Mouse (Mus musculus) c-Kit-positive CD71-negative TER-119-negative erythroid progenitor cells, embryonic 14.5 days (primary cell): ENCODE measurements around the gene Cnpy4.
"Not testable (repeated sequence)": the region's sequence is repeated elsewhere in the genome, so short reads cannot be mapped to it uniquely, and the experiment has no call there.

ENCODE experiments used
- DNase-seq: peaks from one replicate; pipeline ENCODE4 v3.0.0-alpha.2; 2013; ENCODE audit warnings: low read depth

The Cnpy4 gene

DNA sequence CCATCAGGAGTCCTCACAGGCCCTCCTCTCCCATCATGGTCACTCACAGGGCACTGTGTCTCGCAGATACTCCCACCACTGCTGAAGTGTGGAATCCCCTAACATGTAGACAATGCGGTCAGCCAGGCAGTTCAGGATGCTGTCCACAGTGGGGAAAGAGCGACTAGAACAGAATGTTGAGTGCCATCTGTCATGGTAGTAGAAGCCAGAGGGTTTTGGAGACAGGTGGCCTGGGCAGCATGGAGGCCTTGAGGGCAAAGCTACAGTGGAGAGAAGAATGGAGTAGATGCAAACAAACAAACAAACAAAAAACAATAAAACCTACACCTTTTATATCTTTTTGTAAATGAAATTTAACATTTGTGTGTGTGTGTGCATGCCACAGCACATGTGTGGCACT is 14.8 kb downstream of the Cnpy4 start:
- DNase-seq: no peak

DNA sequence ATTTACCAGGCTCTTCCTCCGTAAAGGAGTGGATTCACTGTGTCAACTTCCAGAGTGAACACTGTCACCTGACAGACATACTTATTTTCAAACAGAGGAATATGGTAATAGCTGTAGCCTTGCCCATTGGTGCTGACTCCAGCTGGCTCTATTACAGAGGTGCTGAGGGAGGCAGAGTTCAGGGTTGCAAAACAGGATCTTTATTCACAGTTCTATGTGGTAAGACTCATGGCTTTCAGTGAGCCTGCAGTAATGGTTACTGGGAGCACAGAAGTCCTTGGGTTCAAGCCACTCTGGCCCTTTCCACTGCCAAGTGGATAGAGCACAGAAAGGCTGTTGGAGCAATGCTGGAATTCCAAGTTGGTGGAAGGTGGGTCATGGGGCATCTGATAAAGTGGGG is 20.0 kb downstream of the Cnpy4 start:
- DNase-seq: no peak

DNA sequence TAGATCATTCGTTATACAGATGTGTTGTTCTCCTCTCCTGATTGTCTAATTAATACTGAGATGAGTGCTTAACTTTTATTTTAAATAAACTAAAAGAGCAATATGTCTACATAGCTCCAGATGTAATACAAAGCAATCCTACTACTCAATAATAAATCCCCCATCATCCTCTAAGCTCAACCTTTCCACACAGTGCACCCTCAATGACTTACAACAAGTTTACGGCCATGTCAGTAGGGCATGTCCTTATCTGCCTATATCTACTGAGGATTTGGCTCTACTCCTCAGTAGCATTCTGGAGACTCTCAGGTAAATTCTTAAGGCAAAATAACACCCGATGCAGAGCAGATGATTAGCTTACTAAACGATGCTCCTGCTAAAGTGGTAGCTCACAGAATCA is 20.6 kb downstream of the Cnpy4 start:
- DNase-seq: no peak

GRCm38 (mm10) chr5:138216632-138217031 is 29.3 kb downstream of the Cnpy4 start:
- not testable (repeated sequence) for DNase-seq

DNA sequence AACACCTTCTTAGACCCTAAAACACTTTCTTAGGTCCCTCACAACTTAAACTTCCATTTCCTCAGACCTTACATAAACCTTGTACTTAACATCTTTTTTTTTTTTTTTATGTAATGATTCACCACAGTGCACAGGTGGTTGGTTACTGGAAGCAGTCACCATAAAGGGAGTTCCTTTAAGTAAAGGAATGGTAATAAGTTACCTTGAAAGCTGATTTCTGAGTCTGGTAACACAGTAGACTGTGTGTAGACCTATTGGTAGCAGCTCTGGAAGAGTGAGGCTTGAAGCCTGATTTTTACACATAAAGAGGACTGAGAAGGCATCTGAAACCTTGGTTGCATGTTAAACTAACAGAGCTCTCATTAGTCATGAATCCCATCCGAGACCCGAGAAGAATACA is 32.6 kb downstream of the Cnpy4 start:
- no peak for DNase-seq

DNA sequence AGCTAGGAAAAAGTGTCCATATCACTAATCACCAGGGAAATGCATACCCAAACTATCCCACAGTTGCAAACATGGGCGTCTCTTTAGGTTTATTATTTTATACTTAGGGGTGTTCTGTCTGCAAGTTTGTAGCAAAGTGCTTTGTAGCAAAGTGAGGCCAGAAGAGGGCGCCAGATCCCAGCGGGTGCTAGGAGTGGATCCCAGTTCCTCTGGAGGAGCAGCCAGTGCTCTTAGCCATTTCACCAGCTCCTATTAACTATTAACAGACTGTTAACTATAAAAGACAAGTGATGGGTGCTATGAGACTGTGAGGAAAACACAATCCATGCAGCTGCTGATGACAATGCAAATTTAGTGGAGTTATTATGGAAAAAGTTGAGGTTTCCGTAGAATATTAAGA is 34.8 kb downstream of the Cnpy4 start:
- peak; percentile 91 for DNase-seq

DNA sequence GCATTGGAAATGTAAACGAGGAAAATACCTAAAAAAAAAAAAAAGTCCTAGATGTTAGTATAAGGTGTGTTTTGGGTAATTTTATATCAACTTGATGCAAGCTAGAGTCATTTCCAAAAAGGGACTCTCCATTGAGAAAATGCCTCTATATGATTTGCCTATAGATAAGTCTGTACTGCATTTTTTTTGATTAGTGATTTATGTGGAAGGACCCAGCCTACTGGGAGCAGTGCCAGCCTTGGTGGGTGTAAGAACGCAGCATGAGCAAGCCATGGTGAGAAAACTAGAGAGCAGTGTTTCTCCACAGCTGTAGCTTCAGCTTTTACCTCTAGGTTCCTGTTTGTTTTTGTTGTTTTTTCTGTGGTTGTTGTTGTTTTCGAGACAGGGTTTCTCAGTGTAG is 36.0 kb downstream of the Cnpy4 start:
- DNase-seq: no peak

DNA sequence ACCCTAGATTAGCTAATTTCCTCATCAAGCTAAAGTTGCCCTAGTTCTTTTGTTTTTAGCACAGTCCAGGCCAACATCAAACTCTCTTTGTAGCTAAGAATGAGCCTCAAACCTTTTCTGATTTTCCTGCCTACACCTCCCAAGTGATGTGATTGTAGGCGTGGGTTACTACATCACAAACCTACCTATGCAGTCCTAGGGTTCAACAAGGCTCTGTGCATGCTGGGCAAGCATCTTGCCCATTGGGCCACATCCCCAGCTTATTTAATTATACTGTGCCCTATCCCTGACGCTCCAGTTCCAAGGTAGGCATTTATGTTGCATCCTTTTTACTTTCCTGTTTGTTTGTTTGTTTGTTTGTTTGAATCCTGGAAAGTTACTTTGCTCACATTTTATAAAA is 38.4 kb downstream of the Cnpy4 start, which contains the start of gene Nxpe5:
Gene Nxpe5, plus strand, starts transcription at position 199 of the 400 bp plus-strand sequence.
- no peak for DNase-seq

DNA sequence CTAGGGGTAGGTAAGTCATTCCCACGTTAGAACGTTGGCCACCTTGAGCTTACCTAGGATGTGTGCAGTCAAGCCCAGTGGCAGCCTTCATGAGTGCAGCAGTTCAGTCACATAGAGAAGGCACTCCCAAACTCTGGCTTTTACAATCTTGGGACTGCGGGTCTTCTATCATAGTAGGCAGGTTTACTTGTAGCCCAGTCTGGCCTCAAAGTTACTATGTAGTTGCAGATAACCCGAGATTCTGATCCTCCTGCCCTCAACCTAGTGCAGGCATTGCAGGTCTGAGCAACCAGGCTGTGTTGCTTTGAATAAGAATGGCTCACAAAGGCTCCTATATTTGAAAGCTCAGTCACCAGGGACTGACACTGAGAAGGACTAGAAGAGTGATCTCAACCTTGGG is 39.2 kb downstream of the Cnpy4 start:
- no peak for DNase-seq

- peak; percentile 71 for DNase-seq
Measured at GRCm38 (mm10) chr5:138227367-138227766, 40.1 kb downstream of the Cnpy4 start.

GRCm38 (mm10) chr5:138228026-138228425 is 40.7 kb downstream of the Cnpy4 start:
- DNase-seq: peak; percentile 44

DNA sequence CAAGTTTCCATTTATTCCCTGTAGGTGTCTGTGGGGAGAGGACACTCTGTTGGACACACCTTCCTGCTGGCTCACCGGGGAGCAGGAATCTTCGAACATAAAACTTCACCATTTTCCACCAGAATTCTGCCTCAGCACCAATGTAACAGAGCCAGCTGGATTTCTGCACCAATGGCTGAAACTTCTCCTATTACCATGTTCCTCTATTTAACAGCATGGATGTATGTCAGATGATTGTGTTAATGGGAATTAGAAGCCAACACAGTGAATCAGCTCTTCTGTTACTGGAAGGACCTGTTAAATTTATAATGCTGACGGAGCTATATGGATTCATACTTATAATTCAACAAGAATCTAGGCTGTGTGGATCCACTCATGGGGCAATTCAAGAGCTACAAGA is 42.2 kb downstream of the Cnpy4 start:
- no peak for DNase-seq

DNA sequence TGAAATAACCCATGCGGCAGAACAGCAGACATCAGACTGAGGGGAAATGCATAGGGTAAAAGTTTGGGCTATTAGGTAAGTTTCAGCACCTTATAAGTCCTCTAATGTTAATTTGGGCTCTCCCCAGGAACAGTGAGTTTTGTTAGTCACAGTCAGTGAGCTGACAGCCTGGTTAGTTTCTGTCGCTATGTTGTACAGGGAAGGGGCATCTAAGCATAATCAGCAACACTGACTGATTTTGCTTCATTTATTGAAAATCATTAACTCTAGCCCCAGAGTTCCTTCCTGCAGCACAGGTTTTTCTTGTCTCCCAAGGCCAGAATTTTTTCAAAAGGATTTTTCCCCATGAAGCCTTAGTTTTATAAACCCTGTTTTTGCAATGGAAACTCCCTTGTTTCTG is 46.5 kb downstream of the Cnpy4 start:
- DNase-seq: no peak

GRCm38 (mm10) chr5:138234224-138234623 is 46.9 kb downstream of the Cnpy4 start:
- no peak for DNase-seq

DNA sequence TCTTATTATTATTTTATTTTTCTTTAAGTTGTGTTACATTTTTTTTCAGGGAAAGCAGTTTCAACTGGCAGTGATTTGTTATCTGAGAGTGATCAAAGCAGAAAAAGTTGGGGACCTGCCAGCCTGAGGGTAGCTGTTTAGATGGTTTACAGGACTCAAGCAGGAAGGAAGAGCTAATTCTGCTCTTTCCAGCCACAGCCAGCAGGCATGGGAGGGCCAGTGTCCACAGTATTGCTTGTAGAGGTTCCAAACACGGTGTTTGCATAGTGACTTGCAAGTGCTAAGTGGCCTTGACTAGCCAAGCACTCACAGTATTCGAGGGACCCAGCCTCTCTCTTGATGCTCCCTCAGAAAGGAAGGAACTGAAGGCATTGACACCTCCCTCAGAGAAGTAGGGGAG is 54.2 kb downstream of the Cnpy4 start:
- no peak for DNase-seq
